Mouse (Mus musculus) megakaryocyte, embryonic 14.5 days (primary cell): ENCODE results near the gene Nfix. TPM values are rescaled to one million over a fixed set of nuclear protein-coding genes. Genes with fewer than 3 reads are reported as not detected.

Experiments used
- H3K27me3 ChIP-seq: replicated peaks from 2 replicates; pipeline ENCODE3; 2012; ENCODE audit warnings: inconsistent platforms
- H3K36me3 ChIP-seq: replicated peaks from 2 replicates; pipeline ENCODE3; 2012; ENCODE audit warnings: low read length, inconsistent platforms, mixed read lengths
- H3K4me1 ChIP-seq: 2 replicates; pipeline ENCODE4 v1.6.1; 2012; ENCODE audit warnings: inconsistent platforms
- H3K4me3 ChIP-seq: replicated peaks from 2 replicates; pipeline ENCODE3; 2012; ENCODE audit warnings: moderate library complexity, mild to moderate bottlenecking, inconsistent platforms
- H3K9me3 ChIP-seq: 2 replicates; pipeline ENCODE4 v1.6.1; 2012; ENCODE audit warnings: inconsistent platforms
- FLI1 ChIP-seq: IDR thresholded peaks from 2 replicates; pipeline ENCODE4 v1.6.1; 2012; ENCODE audit warnings: low read length, inconsistent platforms, mixed read lengths
- GATA1 ChIP-seq: IDR thresholded peaks from 3 replicates; pipeline ENCODE4 v1.6.1; 2012; ENCODE audit warnings: mixed read lengths, low read length, inconsistent platforms, borderline replicate concordance
- polyA plus RNA-seq: library from polyadenylated mRNA; stranded (reverse); fragments of >175 nt; gene quantifications from 2 replicates; pipeline ENCODE4 v1.2.3, GENCODE M21; 2012; ENCODE audit warnings: low replicate concordance; ENCODE audit not compliant: insufficient read depth

Gene Nfix
- 18.4 and 27.4 TPM in 2 replicates for polyA plus RNA-seq

- no peaks in the 10 kb centered on the region for H3K9me3 ChIP-seq
- H3K27me3 ChIP-seq = peaks cover 84% of the 10 kb centered on the region
- TF ChIP-seq FLI1 = no peak
- no peak for TF ChIP-seq GATA1
- H3K4me3 ChIP-seq = peak within 1 kb of the TSS; percentile 97
- peaks cover 39% of the 10 kb centered on the region for H3K4me1 ChIP-seq
- peaks cover 8% of the 10 kb centered on the region for H3K36me3 ChIP-seq
These were observed at the start of gene Nfix for GRCm38 (mm10) chr8:84799999-84800831. TSS of gene Nfix (minus strand) at chr8:84800344.

GRCm38 (mm10) chr8:84847684-84848435 is 47.7 kb upstream of the Nfix start:
- H3K4me1 ChIP-seq = peaks cover 47% of the 10 kb centered on the region
- H3K9me3 ChIP-seq = no peaks in the 10 kb centered on the region
- peak overlapping the region; percentile 99 for H3K4me3 ChIP-seq
- no peaks in the 10 kb centered on the region for H3K27me3 ChIP-seq
- H3K36me3 ChIP-seq = peaks cover 36% of the 10 kb centered on the region
- no peak for TF ChIP-seq FLI1
- no peak for TF ChIP-seq GATA1

- H3K9me3 ChIP-seq = no peaks in the 10 kb centered on the region
- H3K36me3 ChIP-seq = peaks cover 45% of the 10 kb centered on the region
- peak within 1 kb of the TSS; percentile 99 for H3K4me3 ChIP-seq
- TF ChIP-seq GATA1 = no peak
- no peak for TF ChIP-seq FLI1
- H3K27me3 ChIP-seq = no peaks in the 10 kb centered on the region
- H3K4me1 ChIP-seq = peaks cover 55% of the 10 kb centered on the region
These were observed 46.8 kb upstream of the Nfix start, which contains the start of gene Calr for GRCm38 (mm10) chr8:84846722-84847572. TSS of gene Calr (minus strand) at chr8:84846934.

- H3K27me3 ChIP-seq = no peaks in the 10 kb centered on the region
- peak overlapping the region; percentile 99 for H3K4me3 ChIP-seq
- H3K4me1 ChIP-seq = peaks cover 62% of the 10 kb centered on the region
- peaks cover 51% of the 10 kb centered on the region for H3K36me3 ChIP-seq
- TF ChIP-seq GATA1 (no peak), FLI1 (no peak)
- H3K9me3 ChIP-seq = no peaks in the 10 kb centered on the region
These were observed 46.1 kb upstream of the Nfix start for GRCm38 (mm10) chr8:84846094-84846721.

- TF ChIP-seq FLI1 = no peak
- no peak for TF ChIP-seq GATA1
- Histone ChIP-seq H3K4me1 (peaks cover 64% of the 10 kb centered on the region), H3K36me3 (peaks cover 51% of the 10 kb centered on the region), H3K27me3 (no peaks in the 10 kb centered on the region), H3K9me3 (no peaks in the 10 kb centered on the region), H3K4me3 (peak overlapping the region; percentile 99)
These were observed 45.4 kb upstream of the Nfix start for GRCm38 (mm10) chr8:84845355-84846093.

- Histone ChIP-seq H3K27me3 (no peaks in the 10 kb centered on the region), H3K4me3 (peak overlapping the region; percentile 99), H3K36me3 (peaks cover 51% of the 10 kb centered on the region), H3K9me3 (no peaks in the 10 kb centered on the region), H3K4me1 (peaks cover 66% of the 10 kb centered on the region)
- TF ChIP-seq GATA1 (no peak), FLI1 (no peak)
These were observed 44.4 kb upstream of the Nfix start for GRCm38 (mm10) chr8:84844397-84845070.

- no peaks in the 10 kb centered on the region for H3K27me3 ChIP-seq
- TF ChIP-seq GATA1 (no peak), FLI1 (no peak)
- H3K4me1 ChIP-seq = peaks cover 71% of the 10 kb centered on the region
- H3K4me3 ChIP-seq = no peak overlapping the region
- H3K9me3 ChIP-seq = no peaks in the 10 kb centered on the region
- H3K36me3 ChIP-seq = peaks cover 78% of the 10 kb centered on the region
These were observed 41.4 kb upstream of the Nfix start for GRCm38 (mm10) chr8:84841514-84841913.
